Mouse (Mus musculus): Measurements from ENCODE around the gene Gm28961.
"Not testable (repeated sequence)": the region's sequence is repeated elsewhere in the genome, so short reads cannot be mapped to it uniquely, and the experiment has no call there.

The Gm28961 gene

DNA sequence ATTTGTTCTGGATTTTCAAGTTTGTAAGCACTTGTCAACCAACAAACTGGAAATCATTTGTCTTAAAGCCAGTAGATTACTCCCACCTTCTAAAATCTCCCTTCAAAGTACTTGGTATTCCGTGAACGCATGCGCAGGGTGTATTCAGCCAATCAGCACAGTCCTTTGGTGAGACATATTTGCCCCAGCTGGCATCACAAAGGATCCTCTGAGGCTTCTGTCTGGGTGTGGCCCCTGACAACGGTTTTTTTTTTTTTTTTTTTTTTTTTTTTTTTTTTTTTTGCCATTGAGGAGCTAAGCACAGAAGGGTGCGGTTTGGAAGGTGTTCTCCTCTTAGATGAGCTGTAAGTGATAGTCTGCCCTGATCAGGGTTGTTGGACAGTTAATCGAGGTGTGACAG, at the start of gene Gm28961:
Gene Gm28961, plus strand, starts transcription at position 301 of the 400 bp plus-strand sequence.
- not testable (repeated sequence) for DNase-seq (ENCODE audit: low read depth, low spot score)
